Mouse (Mus musculus): Measurements from ENCODE around the gene Dusp23.

Gene Dusp23

GRCm38 (mm10) chr1:172632451-172633326 lies at the start of gene Dusp23:
Dusp23 (minus strand) TSS chr1:172632962.
- peak; percentile 98 for DNase-seq (ENCODE audit: low read depth, low spot score)

- DNase-seq (ENCODE audit: low read depth, low spot score), result no peak
Measured at GRCm38 (mm10) chr1:172680742-172681141, 48.0 kb upstream of the Dusp23 start.

GRCm38 (mm10) chr1:172670716-172671115 lies 38.0 kb upstream of the Dusp23 start:
- no peak for DNase-seq (ENCODE audit: low read depth, low spot score)

GRCm38 (mm10) chr1:172667597-172667996 lies 34.8 kb upstream of the Dusp23 start:
- no peak for DNase-seq (ENCODE audit: low read depth, low spot score)

GRCm38 (mm10) chr1:172665457-172665856 lies 32.7 kb upstream of the Dusp23 start:
- peak; percentile 30 for DNase-seq (ENCODE audit: low read depth, low spot score)

GRCm38 (mm10) chr1:172659688-172660087 lies 26.9 kb upstream of the Dusp23 start:
- DNase-seq (ENCODE audit: low read depth, low spot score), result no peak

GRCm38 (mm10) chr1:172657266-172657665 lies 24.5 kb upstream of the Dusp23 start:
- DNase-seq (ENCODE audit: low read depth, low spot score), result peak; percentile 65

GRCm38 (mm10) chr1:172653900-172654299 lies 21.1 kb upstream of the Dusp23 start:
- no peak for DNase-seq (ENCODE audit: low read depth, low spot score)

- no peak for DNase-seq (ENCODE audit: low read depth, low spot score)
Measured at GRCm38 (mm10) chr1:172652040-172652662, 19.4 kb upstream of the Dusp23 start.

GRCm38 (mm10) chr1:172651288-172651987 lies 18.7 kb upstream of the Dusp23 start:
- DNase-seq (ENCODE audit: low read depth, low spot score), result no peak

- DNase-seq (ENCODE audit: low read depth, low spot score), result peak; percentile 22
Measured at GRCm38 (mm10) chr1:172650519-172651287, 17.9 kb upstream of the Dusp23 start.

GRCm38 (mm10) chr1:172649396-172649795 lies 16.6 kb upstream of the Dusp23 start:
- DNase-seq (ENCODE audit: low read depth, low spot score), result no peak

- DNase-seq (ENCODE audit: low read depth, low spot score), result no peak
Measured at GRCm38 (mm10) chr1:172647236-172647635, 14.5 kb upstream of the Dusp23 start.

- DNase-seq (ENCODE audit: low read depth, low spot score), result no peak
Measured at GRCm38 (mm10) chr1:172638781-172639180, 6.0 kb upstream of the Dusp23 start.

- no peak for DNase-seq (ENCODE audit: low read depth, low spot score)
Measured at GRCm38 (mm10) chr1:172637801-172638200, 5.0 kb upstream of the Dusp23 start.

GRCm38 (mm10) chr1:172636266-172636665 lies 3.5 kb upstream of the Dusp23 start:
- no peak for DNase-seq (ENCODE audit: low read depth, low spot score)

GRCm38 (mm10) chr1:172635258-172635657 lies 2.5 kb upstream of the Dusp23 start:
- DNase-seq (ENCODE audit: low read depth, low spot score), result no peak

GRCm38 (mm10) chr1:172634136-172634535 lies 1.4 kb upstream of the Dusp23 start:
- DNase-seq (ENCODE audit: low read depth, low spot score), result no peak

GRCm38 (mm10) chr1:172631721-172632120 lies 1.0 kb downstream of the Dusp23 start:
- DNase-seq (ENCODE audit: low read depth, low spot score), result peak; percentile 21

- DNase-seq (ENCODE audit: low read depth, low spot score), result no peak
Measured at GRCm38 (mm10) chr1:172629831-172630230, 2.9 kb downstream of the Dusp23 start.

- no peak for DNase-seq (ENCODE audit: low read depth, low spot score)
Measured at GRCm38 (mm10) chr1:172626306-172626705, 6.5 kb downstream of the Dusp23 start.

GRCm38 (mm10) chr1:172624081-172624480 lies 8.7 kb downstream of the Dusp23 start:
- no peak for DNase-seq (ENCODE audit: low read depth, low spot score)

Data from R1 (cell line).